Mouse (Mus musculus): ENCODE measurements around the gene Celsr3.

Celsr3 gene

DNA sequence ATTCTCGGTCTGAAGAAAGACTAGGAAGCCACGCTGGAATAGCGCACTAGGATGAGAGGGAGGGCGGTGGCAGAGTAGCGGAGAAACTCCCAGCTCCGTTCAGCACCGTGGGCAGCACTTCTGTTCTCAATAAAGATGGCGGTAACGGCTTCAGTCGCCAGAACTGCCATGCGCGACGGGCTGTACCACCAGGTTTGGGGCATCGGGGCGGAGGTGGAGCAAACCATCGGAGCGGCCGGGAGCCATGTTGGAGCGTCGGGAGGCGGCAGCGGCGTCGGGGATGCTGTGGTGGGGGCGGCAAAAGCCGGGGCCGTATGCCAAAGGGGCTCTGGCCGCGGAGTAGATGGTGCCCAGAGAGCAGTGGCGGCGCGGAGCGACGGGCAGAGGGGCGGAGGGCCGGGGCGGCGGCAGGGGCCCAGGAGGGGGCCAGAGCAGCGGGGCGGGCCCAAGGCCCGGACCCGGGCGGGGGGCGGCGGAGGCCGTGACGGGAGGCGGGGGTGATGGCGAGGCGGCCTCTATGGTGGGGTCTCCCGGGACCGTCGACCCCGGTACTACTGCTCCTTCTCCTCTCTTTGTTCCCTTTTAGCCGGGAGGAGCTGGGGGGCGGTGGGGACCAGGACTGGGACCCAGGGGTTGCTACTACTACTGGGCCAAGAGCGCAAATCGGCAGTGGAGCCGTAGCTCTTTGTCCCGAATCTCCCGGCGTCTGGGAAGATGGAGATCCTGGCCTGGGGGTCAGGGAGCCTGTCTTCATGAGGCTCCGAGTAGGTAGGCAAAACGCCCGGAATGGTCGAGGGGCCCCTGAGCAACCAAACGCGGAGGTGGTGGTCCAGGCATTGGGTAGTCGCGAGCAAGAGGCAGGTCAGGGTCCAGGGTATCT lies at the start of gene Celsr3:
Celsr3 (plus strand) TSS at position 501 of the 880 bp plus-strand sequence.
- peak; percentile 26 for DNase-seq

- DNase-seq, result no peak
These were observed 49.5 kb upstream of the Celsr3 start for GRCm38 (mm10) chr9:108776614-108777013.

DNA sequence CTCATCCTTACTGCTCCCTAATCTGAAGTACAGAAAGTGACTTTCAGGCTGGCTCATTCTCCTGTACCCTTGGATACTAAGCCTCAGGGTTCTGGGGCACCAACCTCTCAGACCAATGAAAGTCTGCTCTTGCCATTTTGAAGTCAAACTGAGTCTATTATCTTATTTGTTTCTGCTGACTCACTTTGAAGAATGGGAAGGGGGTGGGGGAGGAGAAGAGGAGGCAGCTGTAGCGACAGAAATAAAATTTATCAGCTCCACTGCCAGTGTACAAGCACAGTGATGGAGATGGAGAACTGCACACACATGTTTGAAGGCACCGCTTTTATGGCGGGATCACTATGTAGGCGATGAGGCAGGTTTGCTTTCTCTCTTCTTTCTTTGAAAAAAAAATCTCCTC lies 48.8 kb upstream of the Celsr3 start:
- no peak for DNase-seq

GRCm38 (mm10) chr9:108780959-108781358 lies 45.2 kb upstream of the Celsr3 start:
- DNase-seq, result no peak

- DNase-seq, result no peak
These were observed 44.2 kb upstream of the Celsr3 start for GRCm38 (mm10) chr9:108781891-108782290.

DNA sequence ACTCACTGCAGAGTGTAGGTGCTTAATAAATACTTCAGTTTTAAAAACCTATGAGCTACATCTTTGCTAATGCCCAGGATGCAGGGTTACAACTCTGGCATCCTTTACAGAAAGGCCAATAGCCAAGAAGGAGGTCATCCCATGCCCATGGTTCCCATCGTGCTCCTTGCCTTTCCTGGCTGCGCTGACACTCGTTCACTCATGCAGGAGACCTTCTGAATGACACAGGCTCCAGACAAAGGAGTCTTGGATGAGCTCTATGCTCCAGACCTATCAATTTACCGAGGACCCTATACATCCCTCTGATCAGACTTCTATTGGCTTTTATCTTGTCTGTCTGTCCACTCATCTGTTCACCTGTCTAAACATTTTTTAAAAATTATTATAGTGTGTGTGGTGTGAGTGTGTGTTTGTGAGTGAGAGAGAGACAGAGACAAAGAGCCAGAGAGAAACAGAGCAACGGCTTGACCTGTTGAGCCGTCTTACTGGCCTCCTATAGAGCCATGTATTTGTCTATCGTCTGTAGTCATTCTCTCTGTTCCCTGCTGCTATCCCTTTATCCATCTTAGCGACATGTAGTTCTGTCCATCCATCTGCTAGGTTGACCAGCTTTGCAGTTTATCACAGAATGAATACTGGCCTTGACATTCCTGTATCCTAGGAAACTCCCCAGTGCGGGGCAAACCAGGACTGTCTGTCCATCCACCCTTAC lies 43.1 kb upstream of the Celsr3 start:
- no peak for DNase-seq

GRCm38 (mm10) chr9:108783548-108784463 lies 42.3 kb upstream of the Celsr3 start, which contains the start of gene Ip6k2:
Ip6k2 (plus strand) TSS chr9:108783796.
- DNase-seq, result peak; percentile 98

DNA sequence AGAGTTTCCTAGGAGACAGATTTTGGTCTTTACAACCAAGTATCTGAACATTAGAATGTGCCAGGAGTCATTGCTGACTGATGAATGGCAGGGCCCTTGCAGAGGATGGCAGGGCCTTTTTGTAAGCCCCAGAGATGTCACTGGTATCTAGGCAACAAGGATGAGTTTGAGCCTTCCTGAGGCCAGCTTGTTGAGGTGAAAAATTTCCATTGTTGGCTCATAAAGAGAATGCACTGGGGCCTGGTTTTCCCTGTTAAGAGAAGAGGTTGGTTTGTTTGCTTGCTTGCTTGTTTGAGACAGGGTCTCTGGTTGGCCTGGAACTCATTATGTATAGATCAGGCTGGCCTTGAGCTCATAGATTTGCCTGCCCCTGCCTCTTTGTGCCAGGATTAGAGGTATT lies 40.7 kb upstream of the Celsr3 start:
- DNase-seq, result no peak

GRCm38 (mm10) chr9:108786494-108786893 lies 39.6 kb upstream of the Celsr3 start:
- DNase-seq, result no peak

- no peak for DNase-seq
These were observed 39.0 kb upstream of the Celsr3 start for GRCm38 (mm10) chr9:108787080-108787479.

DNA sequence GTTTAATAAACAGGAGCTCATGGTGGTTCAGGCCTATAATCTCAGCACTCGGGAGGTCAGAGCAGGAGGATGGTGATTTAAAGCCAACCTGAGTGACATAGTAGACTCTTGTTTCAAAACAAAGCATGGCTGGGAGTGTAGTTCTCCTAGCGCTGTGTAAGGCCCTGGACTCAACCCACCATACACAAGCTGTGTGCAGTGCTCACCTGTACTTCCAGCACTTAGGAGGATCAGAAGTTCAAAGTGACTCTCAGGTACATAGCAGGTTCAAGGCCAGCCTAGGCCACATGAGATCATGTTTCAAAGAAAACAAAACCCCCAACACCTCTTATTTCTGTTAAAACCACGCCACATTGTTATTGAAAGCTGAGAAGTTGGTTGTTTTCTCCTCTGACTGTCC lies 37.4 kb upstream of the Celsr3 start:
- DNase-seq, result no peak

DNA sequence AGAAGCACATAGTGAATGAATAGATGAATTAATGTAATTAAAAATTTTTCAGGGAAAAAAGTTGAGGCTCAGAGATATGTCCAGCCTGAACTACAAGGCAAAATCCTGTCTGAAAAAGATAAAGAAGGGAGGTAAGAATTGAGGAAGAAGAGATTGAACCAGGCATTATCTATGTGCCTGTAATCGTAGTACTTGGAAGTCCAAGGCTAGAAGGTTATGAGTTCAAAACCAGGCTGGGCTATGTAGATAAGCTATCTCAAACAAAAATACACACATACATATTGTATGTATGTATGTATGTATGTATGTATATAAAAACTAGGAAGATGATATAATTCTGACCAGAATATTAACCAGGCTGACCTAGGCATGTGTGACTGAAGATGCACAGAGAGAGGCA lies 33.8 kb upstream of the Celsr3 start:
- no peak for DNase-seq

GRCm38 (mm10) chr9:108792730-108793129 lies 33.4 kb upstream of the Celsr3 start:
- peak; percentile 77 for DNase-seq

DNA sequence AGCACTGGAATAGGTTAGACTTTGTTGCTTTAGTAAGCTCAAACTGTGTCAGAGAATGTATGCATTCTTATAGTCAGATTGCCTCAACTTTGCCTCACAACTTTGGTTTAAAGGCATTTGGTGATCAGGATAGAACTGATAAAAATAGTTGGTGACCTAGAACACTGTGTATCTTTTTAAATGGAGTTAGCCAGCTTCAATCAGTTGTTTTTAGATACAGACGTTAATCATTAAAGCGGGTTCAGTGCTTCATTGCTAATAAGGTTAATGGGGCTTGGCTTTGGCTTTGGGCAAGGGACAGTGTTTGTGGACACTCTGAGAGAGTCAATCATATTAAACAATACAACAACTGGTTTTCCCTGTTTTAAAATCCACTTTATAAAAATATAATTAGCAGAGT lies 30.8 kb upstream of the Celsr3 start:
- no peak for DNase-seq

- DNase-seq, result peak; percentile 51
These were observed 30.4 kb upstream of the Celsr3 start for GRCm38 (mm10) chr9:108795762-108796161.

- no peak for DNase-seq
These were observed 29.7 kb upstream of the Celsr3 start for GRCm38 (mm10) chr9:108796351-108796981.

GRCm38 (mm10) chr9:108797477-108797876 lies 28.6 kb upstream of the Celsr3 start:
- DNase-seq, result no peak

GRCm38 (mm10) chr9:108798508-108799075 lies 27.5 kb upstream of the Celsr3 start:
- DNase-seq, result no peak

- no peak for DNase-seq
These were observed 26.6 kb upstream of the Celsr3 start for GRCm38 (mm10) chr9:108799564-108799963.

GRCm38 (mm10) chr9:108805768-108806167 lies 20.4 kb upstream of the Celsr3 start:
- no peak for DNase-seq

- DNase-seq, result no peak
These were observed 19.7 kb upstream of the Celsr3 start for GRCm38 (mm10) chr9:108806379-108806778.

- DNase-seq, result no peak
These were observed 19.3 kb upstream of the Celsr3 start for GRCm38 (mm10) chr9:108806831-108807230.

All from thymus, postnatal 14 days (tissue).